ENCODE assay signal across 9 mouse cellular contexts in the genomic region with DNA sequence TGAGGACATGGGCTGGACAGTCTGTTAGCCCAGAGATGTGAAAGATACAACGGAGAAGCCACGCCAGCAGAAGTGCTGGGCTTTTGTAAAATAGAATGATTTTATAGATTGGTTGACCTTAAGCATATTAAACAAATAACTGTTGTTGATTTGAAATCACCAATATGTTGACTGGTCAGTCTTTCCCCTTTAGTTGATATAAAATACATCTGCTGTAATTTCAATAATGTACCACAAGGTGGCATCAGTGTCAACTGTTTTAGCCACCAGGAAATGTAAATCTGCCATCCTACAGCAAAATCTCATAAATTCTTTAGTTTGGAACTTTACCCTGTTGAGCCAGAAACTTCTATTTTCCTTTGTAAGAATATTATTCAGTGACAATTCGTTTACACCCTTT. TPM values are rescaled to one million over a fixed set of nuclear protein-coding genes. Genes with fewer than 3 reads are reported as not detected.
DNase-seq lines count a peak whose midpoint lies in the region; ATAC-seq lines count a peak whose summit lies in the region.
"Had no signal": no experiment of that assay in that cellular context is flagged by ENCODE, and none has a peak within 500 bp of the region (broad histone marks: within the 10 kb centered on the region; RNA-seq: fewer than 3 reads in every experiment).

No protein-coding gene starts in this region.

- no peak for ATAC-seq in heart, embryonic 11.5 days (replicated peaks; ENCODE audit: insufficient number of reproducible peaks, low FRiP score, low TSS enrichment)
- no peak for ATAC-seq in midbrain, embryonic 14.5 days (ENCODE audit: low FRiP score, low TSS enrichment)
- no peak for ATAC-seq in midbrain, embryonic 16.5 days

- DNase-seq in heart, adult 11 months: peak; percentile 66
- peak; percentile 81 for DNase-seq in midbrain, embryonic 14.5 days
- DNase-seq in embryo, embryonic 10.5 days (ENCODE audit: low spot score): peak; percentile 73
- peak; percentile 65 for DNase-seq in retina, postnatal 1 day
- DNase-seq in adrenal gland, postnatal 36 days: no peak
- no peak for DNase-seq in adrenal gland, adult 18-20 months (ENCODE audit: low spot score in 2 of 2)

- H3K27me3 ChIP-seq in heart, embryonic 11.5 days (ENCODE audit: control insufficient read depth, insufficient read depth, low read length): no peaks in the 10 kb centered on the region
- no peaks in the 10 kb centered on the region for H3K27me3 ChIP-seq in midbrain, embryonic 14.5 days (ENCODE audit: control insufficient read depth, insufficient read depth, low read length)
- H3K27me3 ChIP-seq in midbrain, embryonic 16.5 days (ENCODE audit: control insufficient read depth, insufficient read depth, low read depth, low read length): no peaks in the 10 kb centered on the region
- H3K27me3 ChIP-seq: midbrain, embryonic 12.5 days had no signal

- no peaks in the 10 kb centered on the region for H3K9me3 ChIP-seq in heart, embryonic 11.5 days (replicated peaks; ENCODE audit: control insufficient read depth, low read length)
- H3K9me3 ChIP-seq in midbrain, embryonic 14.5 days (ENCODE audit: control insufficient read depth, low read length): no peaks in the 10 kb centered on the region
- no peaks in the 10 kb centered on the region for H3K9me3 ChIP-seq in midbrain, embryonic 16.5 days (replicated peaks; ENCODE audit: control insufficient read depth, low read length, poor library complexity, severe bottlenecking)
- H3K9me3 ChIP-seq: midbrain, embryonic 12.5 days had no signal

- H3K27ac ChIP-seq in heart, embryonic 11.5 days (ENCODE audit: low read depth, low read length): no peak overlapping the region
- no peak overlapping the region for H3K27ac ChIP-seq in midbrain, embryonic 14.5 days (replicated peaks; ENCODE audit: low read depth, low read length)
- no peak overlapping the region for H3K27ac ChIP-seq in midbrain, embryonic 16.5 days (ENCODE audit: low read length)
- H3K27ac ChIP-seq: midbrain, embryonic 12.5 days had no signal

- peaks cover 4% of the 10 kb centered on the region for H3K4me1 ChIP-seq in heart, embryonic 11.5 days (ENCODE audit: control insufficient read depth, insufficient read depth, low read length)
- H3K4me1 ChIP-seq in midbrain, embryonic 14.5 days (ENCODE audit: control insufficient read depth, insufficient read depth, low read length): no peaks in the 10 kb centered on the region
- H3K4me1 ChIP-seq in midbrain, embryonic 16.5 days (ENCODE audit: control insufficient read depth, insufficient read depth, low read length): no peaks in the 10 kb centered on the region

- no peak overlapping the region for H3K4me2 ChIP-seq in heart, embryonic 11.5 days
- no peak overlapping the region for H3K4me2 ChIP-seq in midbrain, embryonic 14.5 days (ENCODE audit: low read length)
- no peak overlapping the region for H3K4me2 ChIP-seq in midbrain, embryonic 16.5 days (ENCODE audit: low read length)
- H3K4me2 ChIP-seq: midbrain, embryonic 12.5 days had no signal

- peaks cover 15% of the 10 kb centered on the region for H3K36me3 ChIP-seq in heart, embryonic 11.5 days (ENCODE audit: control insufficient read depth, insufficient read depth, low read length)
- no peaks in the 10 kb centered on the region for H3K36me3 ChIP-seq in midbrain, embryonic 14.5 days (ENCODE audit: control insufficient read depth, insufficient read depth, low read length)
- no peaks in the 10 kb centered on the region for H3K36me3 ChIP-seq in midbrain, embryonic 16.5 days (ENCODE audit: control insufficient read depth, insufficient read depth, low read length)

- 45% methylated on average over 3 of the region's 3 CpGs for WGBS in heart, embryonic 11.5 days (ENCODE audit: insufficient replicate concordance)
- 36% methylated on average over 3 of the region's 3 CpGs for WGBS in midbrain, embryonic 14.5 days
- WGBS in midbrain, embryonic 16.5 days: 48% methylated on average over 3 of the region's 3 CpGs

- no peak overlapping the region for H3K9ac ChIP-seq in heart, embryonic 11.5 days (ENCODE audit: low read depth, low read length)
- H3K9ac ChIP-seq in midbrain, embryonic 14.5 days (replicated peaks; ENCODE audit: low read length): no peak overlapping the region
- H3K9ac ChIP-seq in midbrain, embryonic 16.5 days (ENCODE audit: low read depth, low read length): no peak overlapping the region
- H3K9ac ChIP-seq: midbrain, embryonic 12.5 days had no signal

- H3K4me3 ChIP-seq in heart, embryonic 11.5 days (ENCODE audit: low read depth, low read length): no peak overlapping the region
- H3K4me3 ChIP-seq in midbrain, embryonic 14.5 days (replicated peaks; ENCODE audit: low read depth, low read length): no peak overlapping the region
- no peak overlapping the region for H3K4me3 ChIP-seq in midbrain, embryonic 16.5 days (ENCODE audit: low read depth, low read length)
- H3K4me3 ChIP-seq: midbrain, embryonic 12.5 days had no signal

RNA-seq across cellular contexts. Expression of a gene that starts 9.4 kb away (rescaled TPM):
- polyA plus RNA-seq in heart, embryonic 11.5 days (2014; fragmentation: Nextera tagmentation; extraction: Ambion mirVana): 76.8 and 78.2 TPM in 2 replicates
- 13.9 and 23.2 TPM in 2 replicates for polyA plus RNA-seq in midbrain, embryonic 14.5 days (2014; fragmentation: Nextera tagmentation; extraction: Ambion mirVana)
- polyA plus RNA-seq in midbrain, embryonic 16.5 days (2015; fragmentation: Nextera tagmentation; extraction: Ambion mirVana): 16.6 and 18.5 TPM in 2 replicates
- total RNA-seq in adrenal gland, postnatal 36 days (2021): 10 to 100 TPM; 34.4 to 46.9 TPM
- total RNA-seq in adrenal gland, adult 18-20 months (2021): 10 to 100 TPM; 26.4 to 44.8 TPM

Comparison
In these comparisons a context has a peak if more than half of its experiments do, and no peak if none do; other contexts are left out.
1. DNase-seq: peak in heart, adult 11 months (single experiment), midbrain, embryonic 14.5 days (single experiment), embryo, embryonic 10.5 days (single experiment) and retina, postnatal 1 day (single experiment); none in adrenal gland, postnatal 36 days (0 of 2) and adrenal gland, adult 18-20 months (0 of 2).